Mouse (Mus musculus) neural tube, embryonic 10.5 days (tissue): ENCODE measurements around the gene H2-Ab1.

Experiments used
- DNase-seq: peaks from one replicate; pipeline ENCODE4 v3.0.0-alpha.2; 2017; ENCODE audit warnings: low spot score; ENCODE audit errors: extremely low spot score

Gene H2-Ab1

DNA sequence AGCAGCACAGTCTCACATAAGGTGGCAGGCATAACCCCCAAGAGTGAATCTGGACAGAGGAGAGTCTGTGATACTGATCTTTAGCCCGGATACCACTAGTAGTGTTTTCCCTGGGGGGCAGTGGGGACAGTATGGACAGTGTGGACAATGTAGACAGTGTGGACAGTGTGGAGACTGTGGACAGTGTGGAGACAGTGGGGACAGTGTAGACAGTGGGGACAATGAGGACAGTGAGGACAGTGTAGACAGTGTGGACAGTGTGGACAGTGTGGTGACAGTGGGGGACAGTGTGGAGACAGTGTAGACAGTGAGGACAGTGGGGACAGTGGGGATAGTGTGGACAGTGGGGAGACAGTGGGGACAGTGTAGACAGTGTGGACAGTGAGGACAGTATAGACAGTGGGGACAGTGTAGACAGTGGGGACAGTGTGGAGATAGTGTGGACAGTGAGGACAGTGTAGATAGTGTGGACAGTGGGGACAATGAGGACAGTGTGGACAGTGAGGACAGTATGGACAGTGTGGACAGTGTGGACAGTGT, 23.1 kb downstream of the H2-Ab1 start:
- DNase-seq, result no peak

DNA sequence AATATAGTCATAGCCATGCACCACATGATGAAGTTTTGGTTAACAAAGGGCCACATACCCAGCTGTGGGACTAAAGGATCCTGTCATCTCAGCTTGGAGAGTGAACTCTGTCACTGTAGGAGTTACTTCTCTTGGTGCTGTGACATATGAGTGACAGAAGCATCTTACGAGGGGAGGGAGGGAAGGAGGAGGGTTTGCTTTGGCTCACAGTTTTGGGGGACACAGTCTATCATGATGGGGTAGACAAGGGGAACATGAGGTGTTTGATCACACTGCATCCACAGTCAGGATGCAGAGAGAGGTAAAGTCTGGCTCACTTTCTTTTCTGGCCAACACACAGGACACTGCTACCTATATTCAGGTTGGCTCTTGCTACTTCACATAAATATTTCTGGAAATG, 24.3 kb downstream of the H2-Ab1 start:
- no peak for DNase-seq

DNA sequence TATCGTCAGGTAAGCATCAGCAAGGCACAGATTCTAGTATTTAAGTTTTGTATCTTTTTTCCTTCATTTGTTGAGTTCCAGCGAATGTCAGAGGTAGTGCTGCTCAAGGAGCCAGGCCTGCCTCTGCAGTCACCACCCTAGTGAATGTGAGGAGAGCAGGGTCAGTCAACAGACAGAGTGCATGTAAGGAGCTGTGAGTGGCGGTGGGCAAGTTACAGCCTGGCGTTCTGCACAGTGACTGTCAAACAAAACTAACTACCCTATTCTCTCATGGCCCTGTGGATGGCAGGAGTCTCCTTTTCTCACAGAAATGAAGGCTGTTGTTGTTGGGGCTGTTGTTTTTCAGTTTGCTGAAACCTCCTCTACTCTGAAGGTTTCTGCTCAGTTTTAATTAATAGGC, 27.9 kb downstream of the H2-Ab1 start:
- DNase-seq, result no peak

DNA sequence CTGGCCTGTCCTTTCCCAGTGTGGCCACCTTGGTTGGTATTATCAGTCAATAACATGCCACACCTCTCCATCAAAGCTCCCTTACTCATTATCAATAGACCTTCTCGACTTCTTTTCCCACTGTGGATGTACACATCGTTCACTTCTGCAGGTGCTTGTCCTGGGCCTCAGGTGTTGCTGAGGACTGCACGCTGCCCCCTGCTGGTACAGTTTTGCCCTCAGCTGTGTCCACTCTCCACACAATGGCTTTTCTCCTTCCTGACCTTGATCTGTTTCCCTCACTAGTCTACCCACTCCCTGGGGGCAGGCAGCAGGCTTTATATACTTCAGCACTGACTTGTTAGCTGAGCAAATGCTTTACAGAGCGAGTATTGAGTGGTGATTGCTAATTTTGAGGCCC, 28.4 kb downstream of the H2-Ab1 start:
- no peak for DNase-seq

DNA sequence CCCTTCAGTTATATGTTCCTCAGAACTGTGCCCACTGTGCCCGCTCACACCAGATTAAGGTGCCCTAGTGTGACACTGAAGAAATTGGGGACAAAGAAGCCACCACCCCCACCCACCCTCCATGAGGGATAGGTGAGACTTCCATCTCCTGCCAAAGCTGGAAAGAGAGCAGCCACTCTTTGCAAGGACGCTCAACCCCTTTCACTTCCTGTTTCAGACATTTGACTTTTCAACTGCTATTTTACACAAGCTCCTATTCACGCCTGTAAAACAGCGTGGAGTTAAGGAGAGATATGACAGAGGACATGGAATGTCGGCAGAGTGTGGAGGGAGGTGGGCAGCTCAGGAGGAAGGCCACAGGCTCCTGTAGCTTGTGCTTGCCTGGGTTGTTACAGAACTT, 29.0 kb downstream of the H2-Ab1 start:
- DNase-seq, result no peak

DNA sequence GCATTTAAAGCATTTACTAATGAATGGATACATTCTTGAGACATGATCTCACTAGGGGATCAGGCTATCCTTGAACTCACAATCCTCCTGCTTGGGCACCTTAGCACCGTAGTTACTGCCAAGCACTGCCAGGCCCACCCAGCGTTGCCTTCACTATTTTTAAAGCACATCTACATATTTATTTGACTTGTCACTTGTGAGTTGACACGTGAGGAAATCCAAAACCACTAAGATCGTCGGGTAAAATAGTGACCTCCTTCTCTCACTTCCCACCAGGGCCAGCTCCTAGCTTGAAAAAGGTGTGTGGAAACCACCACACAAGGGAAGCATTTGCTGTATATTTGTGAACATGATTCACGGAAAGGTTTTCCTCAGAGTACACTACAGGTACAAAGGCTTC, 29.5 kb downstream of the H2-Ab1 start:
- DNase-seq, result no peak

DNA sequence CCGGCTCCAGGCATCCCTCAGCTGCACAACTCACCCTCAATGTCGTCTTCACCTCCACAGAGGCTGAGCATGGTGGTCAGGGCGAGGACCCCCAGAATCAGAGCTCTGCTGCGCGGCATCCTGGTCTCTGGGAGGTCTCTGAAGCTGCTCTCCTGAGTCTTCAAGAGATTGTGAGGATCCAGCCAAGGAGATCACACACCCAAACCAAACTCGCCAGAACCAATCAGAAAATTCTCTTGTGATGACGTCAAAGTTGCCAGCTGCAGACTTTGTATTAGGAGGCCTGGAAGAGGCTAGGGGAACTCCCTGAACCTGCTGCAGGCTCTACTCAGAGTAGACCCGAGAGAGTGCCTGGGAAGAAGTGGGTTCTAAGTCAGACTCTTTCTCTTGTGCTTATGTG, 30.2 kb downstream of the H2-Ab1 start, which contains the start of gene H2-Aa:
TSS of gene H2-Aa (minus strand) at position 176 of the 400 bp plus-strand sequence.
- DNase-seq, result peak; percentile 39

DNA sequence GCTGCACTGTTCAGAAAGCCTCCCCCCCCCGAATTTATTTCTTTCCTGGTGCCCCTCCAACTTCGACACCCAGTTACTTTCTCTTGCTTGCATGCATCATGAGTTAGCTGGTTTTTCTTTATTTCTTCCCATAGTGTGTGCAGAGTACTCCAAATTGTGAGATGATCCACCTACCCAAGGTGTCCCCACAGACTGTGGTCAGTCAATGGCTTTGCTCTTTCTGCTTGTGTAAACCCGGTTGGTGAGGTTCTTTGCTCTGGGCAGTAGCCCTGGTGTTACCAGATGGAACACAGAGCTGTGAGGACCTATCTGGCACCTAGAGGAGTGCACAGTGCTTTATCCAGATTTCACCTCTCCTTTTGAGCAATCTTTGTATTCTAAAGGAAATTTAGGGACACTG, 30.6 kb downstream of the H2-Ab1 start:
- DNase-seq, result no peak

DNA sequence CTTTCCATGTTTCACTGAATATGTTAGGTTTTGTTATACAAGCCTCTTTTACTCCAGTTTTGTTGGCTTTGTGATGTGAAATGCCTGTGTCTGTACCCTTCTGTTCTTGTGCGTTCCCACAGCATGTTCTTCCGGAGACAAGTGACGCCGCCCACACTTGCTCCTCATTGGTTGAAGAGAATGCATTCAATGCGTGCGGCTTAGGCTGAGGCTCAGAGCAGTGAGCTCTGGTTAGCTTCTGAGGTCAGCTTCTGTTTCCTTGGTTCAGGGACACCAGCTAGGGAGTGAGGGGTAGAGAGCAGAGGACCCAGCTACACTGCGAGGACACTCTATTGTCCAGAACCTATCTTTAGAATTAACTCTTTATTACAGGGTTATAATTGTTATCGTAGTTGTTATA, 34.1 kb downstream of the H2-Ab1 start:
- DNase-seq, result peak; percentile 80

DNA sequence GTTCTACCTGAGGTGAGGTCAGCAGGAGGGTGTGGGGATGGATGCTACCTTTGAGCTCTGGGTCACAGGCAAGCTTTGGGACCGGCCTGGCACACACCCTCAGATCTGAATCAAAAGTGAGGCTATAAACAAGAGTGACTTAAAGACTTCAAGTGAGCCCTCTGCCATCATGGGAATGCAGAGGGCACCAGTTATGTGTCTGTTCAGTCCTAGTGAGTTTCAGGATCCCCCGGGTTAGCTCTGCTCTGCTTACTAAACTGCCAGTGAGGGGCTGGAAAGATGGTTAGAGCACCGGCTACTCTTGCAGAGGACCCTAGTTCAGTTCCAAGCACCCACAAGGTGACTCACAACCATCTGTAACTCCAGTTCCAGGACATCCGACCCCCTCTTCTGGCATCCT, 35.1 kb downstream of the H2-Ab1 start:
- DNase-seq, result no peak

DNA sequence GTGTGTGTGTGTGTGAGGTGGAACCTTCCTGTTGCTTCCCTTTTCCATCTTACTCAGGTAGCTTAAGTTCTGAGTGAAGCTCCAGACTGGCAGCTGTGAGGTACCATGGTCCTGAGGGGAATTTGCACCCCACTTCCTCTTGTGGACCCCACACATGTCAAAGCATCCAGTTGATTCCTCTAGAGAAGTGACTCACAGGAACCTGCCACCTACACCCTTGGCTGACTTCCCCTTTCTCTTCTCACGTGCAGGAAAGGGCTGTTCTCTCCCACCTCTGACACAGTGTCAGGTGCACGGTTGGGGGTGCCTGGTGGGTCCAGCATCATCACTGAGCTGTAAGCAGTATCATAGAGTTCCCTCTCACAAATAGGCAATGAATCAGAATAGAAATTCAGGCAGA, 36.0 kb downstream of the H2-Ab1 start:
- no peak for DNase-seq

DNA sequence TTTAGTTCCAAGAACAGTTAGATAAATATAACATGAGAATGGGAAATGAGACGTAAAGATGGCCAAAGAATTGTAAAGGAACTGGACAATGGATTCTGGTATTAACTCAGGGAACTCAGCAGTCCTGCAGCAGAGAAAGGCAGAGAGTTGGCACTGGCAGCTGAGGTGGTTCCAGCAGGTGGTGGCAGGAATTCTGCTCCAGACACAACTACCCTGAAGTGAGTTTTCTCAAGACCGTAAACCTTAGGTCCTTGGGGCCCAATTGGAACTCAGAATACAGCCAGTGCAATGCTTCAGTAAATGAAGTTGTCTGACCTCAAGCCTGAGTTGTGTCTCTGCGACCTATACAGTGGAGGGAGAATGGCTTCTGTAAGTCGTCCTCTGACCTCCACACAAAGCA, 36.8 kb downstream of the H2-Ab1 start:
- no peak for DNase-seq

DNA sequence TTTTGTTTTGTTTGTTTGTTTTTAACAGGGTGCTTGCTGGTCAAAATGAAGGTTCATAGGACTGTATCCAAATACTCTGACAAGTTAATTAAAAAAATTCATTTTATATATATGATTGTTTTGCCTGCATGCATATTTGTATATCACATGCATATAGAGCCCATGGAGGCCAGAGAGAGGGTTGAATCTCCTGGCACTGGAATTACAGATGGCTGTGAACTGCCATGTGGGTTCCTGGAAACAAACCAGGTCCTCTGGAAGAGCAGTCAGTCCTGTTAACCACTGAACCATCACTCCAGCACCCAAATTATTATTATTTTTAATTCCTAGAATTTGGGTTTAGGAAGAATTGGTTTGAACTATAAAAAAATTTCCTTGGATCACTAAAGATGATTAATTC, 37.8 kb downstream of the H2-Ab1 start:
- no peak for DNase-seq

DNA sequence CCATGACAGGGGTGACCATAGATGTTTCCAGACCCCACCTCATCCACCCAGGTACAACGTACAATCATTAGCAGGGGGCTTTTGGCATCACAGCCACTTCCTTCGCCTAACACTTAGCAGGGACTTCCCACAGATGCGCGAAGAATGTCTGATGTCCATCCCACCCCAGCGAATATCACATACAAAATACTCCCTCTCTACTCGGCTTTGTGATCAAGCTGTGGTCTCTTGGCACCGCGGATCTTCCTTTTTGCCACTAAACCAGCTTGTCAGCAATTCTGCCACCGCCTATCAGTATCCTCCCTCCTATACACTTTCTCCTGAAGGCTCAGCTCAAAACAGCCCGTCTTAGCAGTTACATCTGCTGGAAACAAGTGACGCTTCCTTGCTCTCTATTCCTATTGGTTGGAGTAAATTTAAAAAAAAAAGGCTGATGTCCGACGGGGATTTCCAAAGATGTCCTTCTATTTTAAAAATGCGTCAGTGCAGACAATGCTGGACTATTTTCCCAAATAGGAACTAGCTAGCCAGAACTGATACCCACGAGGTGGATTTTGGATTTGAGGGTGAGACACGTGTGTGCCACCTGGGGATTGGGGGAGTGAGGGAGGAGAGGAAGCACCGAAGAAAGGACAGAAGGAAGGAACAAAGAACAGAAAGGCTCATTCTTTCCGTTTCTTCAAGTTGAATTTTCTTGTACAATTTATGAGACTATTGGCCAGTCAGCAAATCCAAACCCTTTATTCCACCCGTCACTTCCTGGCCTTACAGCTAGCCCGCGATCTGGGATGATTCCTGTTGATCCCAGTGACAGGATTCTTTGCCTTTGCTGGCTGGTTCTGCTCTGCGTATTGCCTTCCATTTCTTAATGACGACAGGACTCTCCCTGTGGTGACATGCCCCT, 38.7 kb downstream of the H2-Ab1 start:
- DNase-seq, result peak; percentile 32

DNA sequence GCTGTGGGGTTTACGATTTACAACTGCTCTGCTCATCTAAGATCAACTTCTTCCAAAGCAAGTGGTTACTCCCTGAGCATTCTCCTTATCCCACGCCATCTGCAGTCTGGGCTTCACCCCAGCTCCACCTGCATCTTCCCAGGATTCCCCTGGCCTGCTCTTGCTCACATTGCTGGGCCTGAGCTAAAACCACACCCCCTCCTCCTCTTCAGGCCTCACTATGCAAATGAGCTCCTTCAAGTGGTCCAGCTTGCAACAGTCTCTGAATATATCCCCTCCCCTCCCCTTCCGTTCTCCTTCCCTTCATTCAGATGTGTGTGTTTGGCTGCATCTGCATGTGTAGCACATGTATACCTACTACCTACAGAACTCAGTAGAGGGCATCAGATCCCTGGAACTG, 41.9 kb downstream of the H2-Ab1 start:
- no peak for DNase-seq

DNA sequence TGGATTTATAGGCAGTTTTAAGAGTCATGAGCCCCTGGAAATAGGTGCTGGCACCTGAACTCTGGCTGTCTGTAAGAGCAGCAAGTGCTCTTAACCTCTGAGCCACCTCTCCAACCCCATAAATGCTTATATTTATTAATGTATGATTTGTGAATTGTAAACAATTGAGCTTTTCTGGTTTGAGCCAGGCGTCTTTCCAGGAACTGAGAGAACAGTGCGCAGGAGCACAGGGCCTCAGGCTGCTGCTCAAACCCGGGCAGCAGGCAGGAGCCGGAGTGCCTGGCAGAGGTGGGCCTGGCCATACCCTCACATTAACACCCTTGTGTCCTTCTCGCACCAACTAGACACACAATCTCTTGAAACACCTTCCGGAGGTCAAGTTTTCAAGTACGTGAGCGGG, 42.6 kb downstream of the H2-Ab1 start:
- no peak for DNase-seq

DNA sequence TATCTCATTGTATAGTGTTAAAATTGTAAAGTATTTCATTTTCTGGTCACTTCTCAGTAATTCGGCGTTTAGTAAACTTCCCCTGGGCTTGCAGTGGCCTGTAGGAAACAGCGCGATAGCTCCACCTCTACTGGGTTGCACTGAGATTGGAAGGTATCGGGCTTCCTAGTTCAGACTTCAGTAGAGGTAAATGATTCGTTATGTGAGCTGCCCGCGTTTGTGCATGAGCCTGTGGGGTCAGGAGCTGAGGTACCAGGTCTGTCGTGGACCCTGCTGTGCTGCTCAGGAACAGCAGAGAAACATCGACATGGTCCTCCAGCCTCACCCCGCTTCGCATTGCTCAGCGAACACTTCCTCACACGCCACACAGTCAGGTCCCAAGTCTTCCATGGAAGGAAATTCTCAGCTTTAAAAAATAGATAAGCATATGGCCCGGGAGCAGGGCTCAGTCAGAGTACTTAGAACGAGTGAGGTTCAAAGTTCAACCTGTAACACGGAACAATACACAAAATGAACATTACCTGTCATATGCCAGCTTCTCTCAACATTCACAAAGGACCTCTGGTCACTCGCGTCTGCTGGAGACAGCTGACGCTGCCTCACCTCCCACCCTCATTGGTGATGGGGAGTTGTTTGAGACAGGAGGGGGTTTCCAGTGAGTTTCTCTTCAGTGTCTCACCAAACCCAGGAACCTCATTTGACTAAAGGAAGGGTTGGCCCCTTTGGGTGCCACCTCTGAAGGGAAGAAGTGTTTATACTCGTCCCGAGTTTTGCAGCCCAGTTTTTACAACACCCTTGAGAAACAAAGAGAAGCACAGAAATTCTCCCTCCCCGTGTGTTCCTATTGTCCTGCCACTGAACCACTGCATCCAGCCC, 43.4 kb downstream of the H2-Ab1 start:
- DNase-seq, result no peak

DNA sequence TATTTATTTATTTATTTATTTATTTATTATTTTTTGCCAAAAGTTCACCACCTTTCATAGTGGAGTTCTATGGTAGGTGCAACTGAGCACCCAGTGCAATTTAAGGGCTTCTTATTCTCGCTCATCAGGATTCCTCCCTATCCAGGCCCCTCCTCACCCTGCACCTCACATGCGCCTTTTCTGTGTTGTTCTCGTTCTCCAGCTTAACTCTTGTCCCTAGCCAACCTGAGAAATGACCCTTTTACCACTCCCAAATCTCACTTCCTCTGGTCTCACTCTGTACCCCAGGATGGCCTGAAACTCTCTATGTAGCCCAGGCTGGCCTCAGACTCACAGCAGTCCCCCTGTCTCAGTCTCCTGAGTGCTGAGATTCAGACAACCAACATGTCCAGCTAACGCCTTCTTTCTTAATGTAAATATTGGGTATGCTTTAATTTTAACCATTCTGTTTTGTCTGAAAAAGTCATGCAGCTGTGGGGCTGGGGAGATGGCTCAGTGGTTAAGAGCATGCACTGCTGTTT, 44.2 kb downstream of the H2-Ab1 start:
- DNase-seq, result no peak

DNA sequence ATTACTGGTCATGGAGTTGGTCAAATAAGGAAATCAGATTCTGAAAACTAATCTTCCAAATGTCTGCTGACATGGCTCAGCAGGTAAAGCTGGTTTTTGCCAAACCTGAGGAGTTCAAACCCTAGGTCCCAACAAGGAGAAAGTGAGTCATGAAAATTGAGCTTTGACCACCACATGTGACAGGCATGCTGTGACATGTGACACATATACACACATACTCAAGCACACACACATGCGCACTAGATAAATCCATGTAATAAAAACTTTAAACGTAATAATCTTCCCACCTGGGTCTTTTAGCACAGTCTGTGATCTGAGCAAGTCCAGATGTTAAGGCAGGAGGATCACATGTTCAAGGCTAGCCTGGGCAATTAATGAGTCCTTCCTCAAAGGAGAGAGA, 46.3 kb downstream of the H2-Ab1 start:
- no peak for DNase-seq

DNA sequence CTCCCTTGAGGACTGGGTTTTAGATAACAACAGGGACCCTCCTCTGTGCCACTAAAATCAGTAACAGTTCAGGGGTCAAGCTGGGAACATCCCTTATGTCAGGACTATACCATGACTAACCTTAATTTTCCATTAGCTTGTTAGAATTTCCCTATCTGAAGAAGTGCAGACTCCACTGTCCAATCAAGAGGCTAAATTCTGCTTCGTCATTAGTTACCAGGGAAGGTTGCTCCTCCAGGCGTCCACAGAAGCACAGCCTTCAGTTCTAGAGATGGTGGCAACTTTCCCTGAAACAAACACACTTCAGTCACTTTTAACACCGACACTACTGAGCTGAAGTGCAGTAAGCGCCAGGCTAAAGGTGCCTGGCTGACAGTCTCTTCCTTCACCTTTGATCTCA, 47.3 kb downstream of the H2-Ab1 start:
- DNase-seq, result peak; percentile 22

DNA sequence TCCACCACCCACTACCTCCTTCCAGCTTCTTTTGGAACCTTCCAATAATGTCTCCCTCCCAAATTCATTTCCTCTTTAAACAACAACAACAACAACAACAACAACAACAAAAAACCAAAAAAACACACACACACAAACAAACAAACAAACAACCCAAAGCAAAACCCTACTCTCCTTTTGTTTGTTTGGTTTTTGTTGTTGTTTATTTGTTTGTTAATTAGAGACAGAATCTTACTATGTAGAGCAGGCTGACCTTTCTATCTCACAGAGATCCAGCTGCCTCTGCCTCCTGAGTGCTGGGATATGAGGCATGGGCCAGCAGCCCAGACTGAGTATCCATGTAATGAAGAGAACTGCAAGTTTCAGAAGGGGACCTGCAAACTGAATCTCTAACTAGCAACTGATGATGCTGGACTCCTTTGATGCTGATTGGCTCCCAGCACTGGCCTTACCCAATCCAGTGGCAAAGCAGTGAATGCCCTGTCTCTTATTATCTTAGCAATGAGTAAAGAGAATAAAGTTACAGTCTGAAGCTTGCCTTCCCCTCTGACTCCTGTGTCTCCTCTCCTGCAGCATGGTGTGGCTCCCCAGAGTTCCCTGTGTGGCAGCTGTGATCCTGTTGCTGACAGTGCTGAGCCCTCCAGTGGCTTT, 48.0 kb downstream of the H2-Ab1 start, which contains the start of gene H2-Eb1:
TSS of gene H2-Eb1 (plus strand) at position 488 of the 651 bp plus-strand sequence.
- peak; percentile 59 for DNase-seq
